Mouse (Mus musculus): ENCODE measurements at regions not wholly inside any gene's neighbourhood (a gene's known extent, or its start where the extent isn't known, plus 50 kb on each side); places are given as distances from the start of the nearest gene placed in this dataset.

DNA sequence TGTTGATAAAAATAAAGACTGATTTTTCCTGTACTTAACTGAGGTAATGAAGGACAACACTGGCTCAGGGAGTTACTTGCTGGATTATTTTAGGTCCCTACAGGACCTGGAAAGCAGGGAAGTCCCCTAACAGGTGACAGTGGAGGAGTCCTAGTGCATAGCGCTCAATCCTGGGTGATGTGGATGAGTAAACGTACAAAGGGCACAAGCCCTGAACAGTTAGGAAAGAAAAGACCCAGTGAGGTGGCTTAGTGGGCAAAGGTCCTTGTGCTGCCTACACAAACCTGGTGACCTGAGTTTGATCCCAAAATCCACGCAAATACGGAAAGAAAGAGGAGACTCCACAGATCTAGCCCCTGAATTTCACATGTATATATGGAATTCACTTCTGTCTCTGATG, 99.1 kb downstream of the Hes1 start:
- no peak for DNase-seq

DNA sequence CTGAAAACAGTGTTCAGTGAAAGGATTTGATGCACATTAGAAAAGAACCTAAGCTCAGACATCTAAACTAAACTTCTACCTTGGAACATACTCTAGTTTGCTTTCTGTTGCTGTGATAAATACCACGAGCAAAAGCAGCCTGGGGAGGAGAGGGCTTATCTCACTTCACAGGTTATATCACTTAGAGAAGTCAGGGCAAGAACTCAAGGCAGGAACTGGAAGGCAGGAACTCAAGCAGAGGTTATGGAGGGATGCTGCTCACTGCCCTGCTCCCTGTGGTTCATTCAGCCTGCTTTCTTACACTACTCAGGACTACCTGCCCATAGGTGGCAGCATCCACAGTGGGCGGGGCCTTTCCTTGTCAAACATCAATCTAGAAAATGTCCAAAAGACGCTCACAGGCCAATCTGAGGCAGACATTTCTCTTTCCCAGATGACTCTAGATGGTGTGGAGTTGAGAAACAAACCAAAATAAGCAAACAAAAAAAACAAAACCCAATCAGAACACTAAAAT, 101.5 kb downstream of the Hes1 start:
- no peak for DNase-seq

DNA sequence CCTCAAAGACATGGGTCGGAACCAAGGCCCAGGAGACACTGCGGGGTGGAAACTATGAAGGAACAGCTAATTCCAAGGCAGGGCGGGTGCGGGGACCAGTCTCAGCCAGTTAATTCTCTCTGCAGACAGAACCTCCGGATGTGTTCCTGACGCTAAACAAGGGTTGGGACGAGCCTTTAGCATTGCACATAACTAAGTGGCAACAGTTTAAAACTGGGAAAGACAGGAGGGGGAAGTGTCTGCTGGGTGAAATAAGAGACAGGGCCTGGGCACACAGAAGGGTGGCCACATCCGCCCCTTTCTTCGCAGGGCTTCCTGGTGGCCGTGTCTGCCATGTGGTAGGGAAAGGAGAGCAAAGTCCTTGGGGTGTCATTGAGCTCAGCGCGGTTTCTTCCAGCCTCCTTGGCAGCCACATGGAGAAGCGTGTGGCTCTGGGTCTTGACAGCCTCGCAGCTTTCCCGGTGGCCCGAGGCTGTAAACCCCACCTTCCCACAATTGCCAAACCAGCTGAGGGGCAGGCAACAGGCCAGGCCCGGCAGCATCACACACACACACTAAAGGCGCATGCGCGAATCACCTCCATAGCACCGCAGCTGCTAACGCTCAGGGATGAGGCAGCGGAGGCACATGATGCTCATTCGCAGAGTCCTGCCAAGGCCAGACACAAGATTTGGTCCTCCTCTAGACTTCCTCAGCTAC, 95.8 kb downstream of the Cpn2 start:
- peak; percentile 32 for DNase-seq

DNA sequence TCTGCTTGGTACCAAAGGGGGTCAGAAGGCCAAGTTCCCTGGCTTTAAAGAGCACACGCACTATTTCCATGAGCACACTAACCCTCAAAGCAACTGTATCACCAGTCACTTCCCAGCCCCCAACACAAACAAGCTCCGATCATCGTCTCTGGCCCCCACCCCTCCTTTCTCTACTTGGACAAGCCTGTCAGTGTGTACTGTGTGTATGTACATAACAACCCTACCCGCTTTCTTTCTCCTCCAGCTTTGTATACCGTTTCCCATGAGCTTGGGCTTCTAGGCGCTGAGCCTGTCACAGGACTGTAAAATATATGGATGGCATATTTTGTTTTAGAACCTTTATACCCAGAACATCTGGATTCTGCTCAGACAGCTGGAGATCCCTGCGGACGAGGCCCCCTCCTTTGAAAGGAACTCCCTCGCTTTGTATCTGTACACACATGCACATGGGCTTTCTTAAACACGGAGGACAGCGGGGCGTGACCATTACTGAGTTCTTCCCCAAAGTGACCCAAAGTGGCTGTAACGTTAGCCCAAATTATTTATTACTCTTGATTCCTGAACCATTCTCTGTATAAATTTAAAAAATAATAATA, 95.1 kb downstream of the Cpn2 start:
- DNase-seq = no peak

DNA sequence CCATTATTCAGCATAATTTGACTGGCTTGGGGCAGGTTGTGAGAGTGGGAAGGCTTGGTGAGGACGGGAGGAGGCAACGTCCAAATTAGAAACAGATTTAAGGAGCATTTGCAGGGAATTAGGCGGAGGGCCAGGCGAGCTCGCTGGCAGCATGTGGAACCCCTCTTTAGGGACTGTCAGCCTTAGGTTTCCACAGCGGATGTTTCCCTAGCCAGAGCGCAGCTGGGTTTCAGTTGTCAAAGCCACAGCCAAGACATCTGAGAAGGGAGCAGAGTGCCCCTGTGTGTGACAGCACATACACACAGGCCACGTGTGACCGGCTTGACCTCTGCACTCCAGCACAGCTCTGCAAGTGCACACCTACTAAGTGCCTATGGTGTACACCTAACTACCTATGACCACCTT, 94.5 kb downstream of the Cpn2 start:
- peak; percentile 49 for DNase-seq

DNA sequence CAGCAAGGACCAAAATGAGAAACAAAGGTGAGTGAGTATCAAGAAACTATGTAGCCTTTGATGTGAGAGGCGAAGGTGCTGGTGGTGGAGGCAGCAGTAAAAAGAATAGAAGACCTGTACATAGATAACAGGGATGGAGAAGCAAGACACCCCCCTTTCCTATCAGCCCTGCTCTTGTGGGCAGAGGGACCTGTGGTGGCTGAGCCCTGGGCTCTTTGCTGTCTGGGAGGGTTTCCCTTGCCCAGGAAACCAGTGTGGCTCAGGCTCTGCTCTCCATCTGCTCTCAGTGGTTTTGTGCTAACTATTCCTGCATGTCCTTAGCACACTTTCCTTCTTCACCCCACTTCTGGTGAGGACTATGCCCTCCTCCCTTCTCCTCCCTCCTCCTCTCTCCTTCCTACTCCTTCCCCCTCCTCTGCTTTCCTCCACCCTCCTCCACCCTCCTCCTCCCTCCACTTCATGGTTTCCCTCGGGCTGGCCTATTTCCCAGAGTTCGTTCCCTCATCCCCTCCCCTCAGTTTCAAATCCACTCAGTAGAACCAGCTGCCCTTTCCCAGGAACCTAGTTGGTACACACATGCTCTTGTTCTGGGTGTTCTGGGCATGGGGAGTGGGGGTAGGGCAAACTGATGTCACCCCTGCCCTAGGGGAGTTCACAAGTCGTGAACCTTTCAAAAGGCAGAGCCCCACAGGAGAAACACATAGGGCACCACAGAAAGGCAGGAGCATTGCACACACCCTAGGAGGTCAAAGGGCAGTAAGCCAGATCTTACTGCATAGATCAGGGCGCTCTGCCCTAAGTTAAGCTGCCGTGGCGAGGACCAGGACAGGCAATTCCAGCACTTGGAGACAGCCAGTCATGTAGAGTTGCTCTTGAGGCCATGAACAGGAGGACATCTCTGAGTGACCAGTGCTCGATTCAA, 93.1 kb downstream of the Cpn2 start:
- no peak for DNase-seq

DNA sequence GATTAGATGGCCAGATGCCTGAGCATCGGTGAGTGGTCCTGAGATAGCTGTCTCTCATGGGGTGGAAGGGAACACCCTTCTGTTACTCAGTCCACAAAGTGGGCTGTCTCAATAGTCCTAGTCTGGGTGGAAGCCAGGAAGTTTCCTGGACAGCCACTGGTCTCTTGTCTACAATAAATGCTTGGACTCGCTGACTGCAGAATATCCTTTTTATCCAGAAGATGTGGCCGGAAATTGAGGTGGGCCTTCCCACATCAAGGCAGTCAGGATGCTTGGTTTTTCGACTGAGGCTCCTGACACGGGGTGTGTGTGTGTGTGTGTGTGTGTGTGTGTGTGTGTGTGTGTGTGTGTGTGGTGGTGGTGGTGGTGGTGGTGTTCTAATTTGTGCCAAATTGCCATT, 91.0 kb downstream of the Cpn2 start:
- DNase-seq = peak; percentile 49

DNA sequence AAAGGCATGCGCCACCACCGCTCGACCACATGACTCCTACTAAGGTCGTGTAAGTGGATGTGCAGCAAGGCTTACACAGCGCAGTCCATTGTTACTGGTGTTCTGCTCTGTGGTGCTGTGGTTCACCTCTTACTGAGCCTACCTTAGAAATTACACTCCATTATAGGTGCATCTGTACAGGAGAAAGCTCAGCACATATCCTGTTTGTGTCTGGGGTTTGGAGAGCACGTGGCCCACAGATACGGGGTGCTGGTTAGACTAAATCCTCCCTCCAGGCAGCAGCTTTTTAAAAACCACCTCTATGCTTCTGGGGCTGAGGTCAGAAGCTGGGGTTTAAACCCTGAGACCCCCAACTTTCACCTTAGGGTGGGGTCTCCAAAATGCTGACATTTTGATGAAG, 89.5 kb downstream of the Cpn2 start:
- DNase-seq = no peak

DNA sequence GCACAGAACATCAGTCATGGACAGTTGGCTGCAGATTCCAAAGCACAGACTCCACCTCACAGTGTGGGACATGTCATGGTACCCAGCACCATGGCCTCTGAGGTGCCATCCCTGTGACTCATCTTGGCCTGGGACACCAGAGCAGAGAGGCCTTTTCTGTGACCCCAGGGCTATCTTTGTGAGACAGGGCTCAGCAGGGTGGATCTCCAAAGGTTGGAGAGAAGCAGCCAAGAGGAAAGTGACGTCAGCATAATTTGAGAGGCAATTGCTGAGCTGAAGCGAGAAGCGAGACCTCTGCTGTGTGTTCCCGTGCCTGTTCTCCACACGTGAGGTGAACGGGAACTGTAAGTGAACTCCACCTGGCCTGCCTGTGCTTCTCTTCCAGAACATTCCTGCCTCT, 88.7 kb downstream of the Cpn2 start:
- DNase-seq = no peak

DNA sequence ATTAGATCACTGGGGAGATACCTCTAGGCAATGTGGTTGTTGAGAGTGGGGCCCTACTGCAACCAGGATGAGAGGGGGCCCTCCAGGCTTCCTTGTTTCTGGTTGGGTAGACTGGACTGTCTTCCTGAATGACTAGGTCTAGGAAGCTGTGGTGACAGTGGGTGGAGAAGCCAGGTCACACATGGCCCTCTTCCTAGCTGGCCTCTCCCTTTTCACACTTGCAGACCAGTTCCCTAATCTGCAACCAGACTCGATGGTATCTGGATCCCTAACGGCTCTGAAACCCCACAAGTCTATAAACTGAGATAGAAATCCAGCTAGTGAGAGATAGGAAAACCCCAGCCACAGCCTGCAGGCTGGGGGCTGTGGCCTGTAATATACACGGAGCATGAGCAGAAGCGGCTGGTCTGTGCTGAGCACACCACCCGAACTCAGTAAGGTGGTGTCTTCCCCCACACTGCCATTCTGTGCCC, 87.8 kb downstream of the Cpn2 start:
- DNase-seq = peak; percentile 27

DNA sequence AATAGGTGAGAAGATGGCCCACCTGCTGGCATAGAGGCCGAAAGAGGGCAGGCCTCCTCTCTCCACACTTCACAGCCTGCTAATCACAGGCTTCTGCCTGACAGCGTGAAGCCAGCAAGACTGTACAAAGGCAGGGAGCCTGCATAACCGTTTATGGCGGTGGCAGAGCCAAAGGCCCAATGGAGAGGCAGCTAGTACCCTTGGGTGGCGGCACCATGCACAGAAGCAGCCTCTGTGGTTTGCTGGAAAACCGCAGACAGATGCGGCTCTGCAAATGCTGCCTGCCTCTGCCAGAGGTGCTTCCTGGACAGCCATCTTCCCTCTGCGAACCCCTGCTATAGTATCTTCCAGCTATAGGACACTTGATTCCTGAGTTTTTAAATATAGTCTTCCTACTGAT, 86.2 kb downstream of the Cpn2 start:
- DNase-seq = peak; percentile 85

DNA sequence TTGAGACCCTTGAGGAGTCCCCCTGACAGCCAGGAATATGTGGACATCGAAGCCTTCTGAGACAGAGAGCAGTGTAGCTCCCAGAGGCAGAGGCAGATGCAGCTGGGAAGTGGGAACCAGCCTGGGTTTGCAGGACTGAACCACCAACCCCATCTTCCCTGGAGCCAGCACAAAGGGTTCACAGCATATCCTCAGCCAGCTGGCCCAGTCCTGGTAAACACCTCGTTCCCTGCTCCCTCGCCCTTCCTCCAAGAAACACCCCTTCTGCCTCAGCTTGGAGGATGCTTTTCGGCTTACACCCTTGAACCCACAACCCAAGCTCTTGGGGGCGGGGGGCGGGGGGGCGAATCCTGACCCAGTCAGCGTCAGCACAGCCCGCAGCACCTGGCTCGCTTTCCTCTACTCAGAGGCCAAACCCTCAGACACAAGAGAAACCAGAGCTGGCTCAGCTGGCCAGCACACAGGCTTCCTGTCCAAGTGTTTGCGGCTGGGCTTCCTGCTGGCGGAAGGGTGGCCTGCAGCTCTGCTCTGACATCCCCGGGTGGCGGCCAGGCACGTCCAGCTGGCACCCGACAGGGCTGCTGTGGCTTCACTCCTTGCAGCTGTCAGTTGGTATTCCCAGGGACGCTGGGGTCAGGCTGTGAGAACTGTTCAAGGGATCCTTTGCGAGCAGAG, 82.6 kb downstream of the Cpn2 start:
- DNase-seq = peak; percentile 25

DNA sequence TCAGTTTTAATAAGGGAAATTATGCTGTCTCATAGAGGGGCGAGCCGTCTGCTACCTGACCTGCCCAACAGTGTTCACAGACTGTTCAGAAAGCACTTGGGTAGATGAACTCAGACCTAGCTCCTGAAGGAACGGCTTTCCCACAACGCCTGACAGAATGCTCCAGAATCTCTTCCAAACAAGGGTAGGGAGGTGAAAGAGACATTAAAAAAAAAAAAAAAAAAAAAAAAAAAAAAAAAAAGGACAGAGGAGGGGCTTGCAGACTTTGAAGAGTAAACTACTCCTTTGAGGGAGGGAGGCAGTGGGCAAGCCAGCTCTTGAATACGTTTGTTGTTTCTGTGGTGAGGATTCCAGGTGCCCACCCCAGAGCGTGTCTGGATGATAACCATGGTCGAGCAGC, 81.6 kb downstream of the Cpn2 start:
- DNase-seq = no peak

DNA sequence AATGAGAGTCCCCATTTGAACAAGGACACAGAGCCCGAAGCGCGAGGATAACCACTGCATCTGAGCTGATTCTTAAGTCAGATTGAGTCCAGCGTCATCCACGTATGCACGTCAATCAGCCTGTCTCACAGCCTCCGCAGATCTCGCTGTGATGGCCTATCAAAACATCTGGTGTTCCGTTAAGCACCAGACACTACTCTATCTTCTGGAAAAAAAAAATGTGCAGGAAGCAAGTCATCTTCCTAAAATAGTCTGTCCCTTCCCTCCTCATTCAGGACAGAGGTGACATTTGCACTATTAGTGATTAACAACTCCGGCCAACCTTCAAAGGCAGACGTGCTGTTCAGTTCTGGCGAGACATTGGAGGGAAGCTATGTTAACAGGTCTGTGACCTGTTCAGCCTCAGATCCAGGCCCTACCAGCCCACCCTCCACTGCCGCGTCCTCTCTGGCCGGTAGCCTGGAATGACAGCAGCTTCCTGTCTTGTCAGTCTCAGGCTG, 81.0 kb downstream of the Cpn2 start:
- no peak for DNase-seq

DNA sequence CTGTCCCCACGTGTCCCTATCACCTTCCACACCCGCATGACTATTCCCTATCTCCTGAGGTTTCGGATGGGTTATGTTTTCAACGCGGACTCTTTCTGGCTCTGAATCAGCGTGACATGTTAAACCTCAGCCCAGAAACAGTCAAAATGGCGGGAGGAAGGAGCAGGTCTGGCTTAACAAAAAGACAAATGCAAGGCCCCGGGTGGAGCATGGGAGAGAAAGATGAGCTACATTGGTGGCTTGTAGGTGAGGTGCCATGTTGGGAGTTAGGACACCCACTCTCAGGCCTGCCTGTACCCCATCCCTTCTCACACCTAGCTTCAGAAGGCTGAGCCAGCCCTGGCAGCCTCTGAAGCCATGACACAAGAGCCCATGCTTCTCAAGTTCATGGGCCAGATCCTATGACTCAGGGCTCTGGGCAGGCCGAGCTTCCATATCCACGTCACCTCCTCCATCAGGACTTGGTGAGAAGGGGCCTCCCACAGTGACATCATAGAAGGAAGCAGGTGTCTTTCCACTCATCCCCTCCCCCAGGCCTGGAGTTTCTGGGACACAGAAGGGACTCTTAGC, 80.5 kb downstream of the Cpn2 start:
- DNase-seq = peak; percentile 18

DNA sequence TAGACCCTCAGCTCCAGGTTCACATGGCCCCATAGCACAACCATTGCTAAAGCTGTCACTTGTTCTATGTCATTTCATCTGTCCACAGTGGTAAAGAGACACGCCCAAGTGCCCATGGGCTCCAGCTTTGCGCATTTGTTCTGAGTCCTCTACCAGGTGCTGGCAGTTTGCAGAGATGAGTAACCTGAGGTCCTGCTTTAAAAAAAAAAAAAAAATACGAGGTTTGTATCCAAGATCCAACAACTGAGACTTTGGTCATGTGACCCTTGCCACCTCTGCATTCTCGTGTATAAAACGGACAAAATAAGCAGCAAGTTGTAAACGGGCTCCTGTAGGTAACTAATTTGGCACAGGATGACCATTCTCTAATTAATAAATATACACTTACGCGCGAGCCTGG, 79.9 kb downstream of the Cpn2 start:
- no peak for DNase-seq

DNA sequence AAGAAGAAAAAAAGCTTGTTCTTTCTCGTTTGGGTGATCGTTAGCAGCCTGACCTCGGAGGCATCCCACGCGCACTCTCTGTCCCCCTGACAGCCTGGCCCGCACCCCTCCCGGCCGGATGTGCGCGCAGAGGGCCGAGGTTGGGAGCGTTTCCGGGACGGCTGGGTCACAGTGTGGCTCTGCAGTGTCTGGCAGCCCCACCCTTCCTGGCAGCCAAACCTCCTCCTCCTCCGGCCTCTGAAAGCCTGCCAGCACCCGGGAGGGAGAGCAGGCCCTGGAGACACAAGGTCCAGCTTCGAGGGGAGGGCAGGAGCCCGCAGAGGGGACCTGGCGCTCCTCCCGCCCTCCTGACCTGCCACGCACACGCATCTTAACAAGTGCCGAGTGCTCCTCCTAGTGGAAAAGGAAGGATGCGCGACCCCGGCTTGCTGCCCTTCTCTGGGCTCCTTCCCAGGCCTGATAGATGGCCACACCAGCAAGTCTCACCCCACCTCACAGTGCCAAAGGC, 79.3 kb downstream of the Cpn2 start:
- peak; percentile 86 for DNase-seq

DNA sequence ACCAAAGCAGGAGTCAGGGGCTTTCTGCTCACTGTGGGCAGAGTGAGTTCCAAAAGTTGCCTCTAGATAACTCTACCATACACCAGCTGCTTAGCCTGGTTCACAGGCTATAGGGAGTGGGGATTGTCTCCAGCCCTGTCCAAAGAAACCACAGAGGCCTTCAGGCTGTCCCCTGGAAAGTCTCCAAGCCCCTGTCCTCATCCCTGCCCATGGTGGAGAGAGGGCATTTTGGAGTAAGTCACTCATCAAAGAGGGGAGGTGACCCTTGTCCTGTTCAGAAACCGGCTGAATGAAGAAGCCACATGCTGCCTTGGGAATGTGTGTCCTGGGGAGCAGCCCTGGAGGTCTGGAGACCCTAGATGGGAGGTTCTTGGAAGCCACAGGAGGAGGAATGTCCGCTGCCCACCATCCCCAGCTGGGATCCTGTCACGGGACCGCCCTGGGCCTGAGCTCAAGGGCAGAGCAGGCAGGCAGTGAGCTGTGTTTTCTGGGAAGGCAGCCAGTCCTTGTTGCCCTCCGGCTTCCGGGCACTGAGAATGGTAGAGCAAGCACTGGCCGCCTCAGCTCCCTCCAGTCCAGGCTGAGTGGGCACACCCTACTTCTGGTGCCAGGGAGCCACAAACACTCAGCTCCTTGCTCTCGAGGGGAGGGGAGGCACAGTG, 78.4 kb downstream of the Cpn2 start:
- no peak for DNase-seq

DNA sequence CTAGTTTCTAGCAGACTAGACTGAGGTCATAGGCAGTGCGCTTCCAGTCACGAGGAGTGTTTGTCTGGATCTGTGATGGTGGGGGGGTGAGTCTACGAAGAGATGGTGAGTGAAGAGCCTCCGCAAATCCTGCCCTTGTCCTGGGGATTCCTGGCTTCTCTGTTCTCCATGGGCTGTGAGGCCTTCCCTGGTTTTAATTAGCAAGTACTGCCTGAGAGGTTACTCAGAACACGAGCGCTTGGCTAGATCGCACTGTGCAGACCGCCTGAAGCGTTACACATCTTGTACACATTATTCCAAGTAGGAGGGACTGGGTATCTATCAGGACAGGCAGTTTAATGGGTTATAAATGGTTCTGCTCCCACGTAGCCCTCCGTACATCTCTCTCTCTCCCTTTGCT, 76.9 kb downstream of the Cpn2 start:
- no peak for DNase-seq

DNA sequence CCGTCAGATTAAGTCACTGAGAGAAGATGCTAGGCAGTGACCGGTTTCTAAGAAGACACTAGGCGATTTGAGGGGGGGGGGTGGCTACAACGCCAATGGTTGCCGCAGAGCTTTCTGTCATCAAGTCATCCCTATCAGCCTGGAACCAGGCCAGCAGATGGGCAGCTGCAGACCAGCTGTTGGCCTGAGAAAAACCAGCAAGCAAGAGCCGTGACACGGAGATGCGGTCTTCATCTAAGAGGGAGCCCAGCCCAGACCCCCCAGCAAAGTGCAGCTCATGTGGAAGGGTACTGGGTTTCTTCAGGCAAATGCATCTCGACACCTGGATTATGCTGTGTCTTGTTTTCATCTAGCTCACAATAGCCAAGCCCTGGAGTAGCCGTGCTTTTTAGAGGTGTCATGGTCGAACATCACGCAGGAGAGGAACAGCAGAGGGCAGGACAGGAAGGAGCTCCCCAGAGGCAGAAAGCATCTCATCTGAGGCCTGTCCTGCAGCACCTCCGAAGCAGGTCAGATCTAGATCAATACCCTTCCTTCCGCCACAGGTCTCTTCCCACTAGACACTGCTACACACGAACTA, 76.3 kb downstream of the Cpn2 start:
- no peak for DNase-seq
